Mouse (Mus musculus): ENCODE data around the gene Ppp1r14c.

DNA sequence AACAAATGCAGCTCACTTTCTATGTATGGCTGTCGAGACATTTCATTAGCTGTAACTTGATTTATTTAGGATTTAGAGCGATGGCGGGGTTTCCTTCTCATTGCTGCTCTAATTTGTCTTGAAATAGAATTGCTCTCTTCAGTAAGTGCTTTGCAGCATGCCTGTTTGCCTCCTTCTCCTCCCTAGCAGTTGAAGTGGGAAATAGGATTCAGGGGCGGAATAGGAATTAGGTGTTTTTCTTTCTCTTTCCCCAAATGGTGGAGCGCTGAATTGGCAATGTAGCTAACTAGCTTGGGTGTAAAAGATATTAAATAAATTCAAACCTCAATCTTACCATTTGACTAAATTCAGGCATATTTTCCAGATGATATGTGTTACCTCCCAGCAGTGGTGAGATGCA is 32.2 kb downstream of the Ppp1r14c start:
- no peak for TF ChIP-seq CTCF (IDR thresholded peaks at IDR 0.05; ENCODE audit: borderline replicate concordance, insufficient read depth, low read length)
- TF ChIP-seq POLR2A (IDR thresholded peaks at IDR 0.05; ENCODE audit: low read depth, low read length) = no peak
